Mouse (Mus musculus) hindbrain, embryonic 14.5 days (tissue): ENCODE results near the gene Zfp46. TPM values are rescaled to one million over a fixed set of nuclear protein-coding genes. Genes with fewer than 3 reads are reported as not detected.
A peak's percentile ranks its signal among the peaks of the same experiment; 100 is the strongest.

Source experiments
- ATAC-seq: fragments of 200-750 bp; cut with Nextera tagmentation; 2 replicates; pipeline ENCODE4 v1.8.0; 2017; ENCODE audit warnings: moderate number of reproducible peaks, mild to moderate bottlenecking, moderate TSS enrichment, moderate library complexity; ENCODE audit not compliant: low FRiP score
- DNase-seq: peaks from one replicate; pipeline ENCODE4 v3.0.0-alpha.2; 2015; ENCODE audit warnings: low spot score
- H3K27ac ChIP-seq: fragments of 300-500 bp; sonication (generic); 2 replicates; pipeline ENCODE4 v1.5.1; 2014; ENCODE audit warnings: mild to moderate bottlenecking, moderate library complexity
- H3K27me3 ChIP-seq: fragments of 300-500 bp; sonication (generic); 2 replicates; pipeline ENCODE4 v1.6.1; 2014; ENCODE audit warnings: mild to moderate bottlenecking, low read length, mixed read lengths; ENCODE audit not compliant: control insufficient read depth, insufficient read depth
- H3K36me3 ChIP-seq: fragments of 300-500 bp; sonication (generic); replicated peaks from 2 replicates; pipeline ENCODE4 v1.6.1; 2014; ENCODE audit not compliant: control insufficient read depth, insufficient read depth
- H3K4me1 ChIP-seq: fragments of 300-500 bp; sonication (generic); replicated peaks from 2 replicates; pipeline ENCODE4 v1.6.1; 2014; ENCODE audit warnings: antibody characterized with exemption, low read length, mixed read lengths; ENCODE audit not compliant: control insufficient read depth, insufficient read depth
- H3K4me2 ChIP-seq: fragments of 300-500 bp; sonication (generic); replicated peaks from 2 replicates; pipeline ENCODE4 v1.6.1; 2014; ENCODE audit warnings: mild to moderate bottlenecking, moderate library complexity
- H3K4me3 ChIP-seq: fragments of 300-500 bp; sonication (generic); replicated peaks from 2 replicates; pipeline ENCODE4 v1.5.1; 2014; ENCODE audit warnings: mild to moderate bottlenecking, low read length
- H3K9ac ChIP-seq: fragments of 300-500 bp; sonication (generic); 2 replicates; pipeline ENCODE4 v1.6.1; 2014
- H3K9me3 ChIP-seq: fragments of 300-500 bp; sonication (generic); 2 replicates; pipeline ENCODE4 v1.6.1; 2016; ENCODE audit warnings: low read length; ENCODE audit not compliant: control insufficient read depth
- WGBS: fragments of 180-500 bp; shearing (Covaris S2); extraction: QIAGEN DNeasy Blood & Tissue Kit; methylation state at CpG from one replicate; pipeline ENCODE4 v1.1.7; 2014; 5-methylcytosine and 5-hydroxymethylcytosine counted together
- polyA plus RNA-seq: library from polyadenylated mRNA; unstranded; fragments of >200 nt; fragmentation: Nextera tagmentation; extraction: Ambion mirVana; gene quantifications from 2 replicates; pipeline ENCODE4 v1.2.1, GENCODE M21; 2014

Zfp46 gene
- polyA plus RNA-seq, 1 experiment from 2014 or later = 39.8 TPM

DNA sequence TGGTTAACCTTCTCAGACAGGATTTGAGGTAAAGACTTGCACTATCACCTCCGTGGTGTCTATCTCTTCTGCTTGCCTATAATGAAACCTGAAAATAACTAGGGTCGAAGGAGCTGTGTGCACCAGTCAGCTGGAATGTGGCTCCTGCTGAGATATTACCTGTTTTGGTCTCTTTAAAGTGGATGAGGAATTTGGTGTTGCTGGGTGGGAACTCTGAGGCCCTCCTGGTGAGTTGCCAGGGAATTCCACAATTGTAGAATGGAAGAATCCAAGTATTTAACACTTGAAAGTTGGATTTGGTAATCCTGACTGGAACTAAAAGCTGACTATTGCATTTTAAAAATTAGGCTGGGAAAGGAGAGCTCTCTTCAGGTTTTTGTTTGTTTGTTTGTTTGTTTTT is 19.7 kb downstream of the Zfp46 start:
- no peaks in the 10 kb centered on the region for H3K27me3 ChIP-seq

DNA sequence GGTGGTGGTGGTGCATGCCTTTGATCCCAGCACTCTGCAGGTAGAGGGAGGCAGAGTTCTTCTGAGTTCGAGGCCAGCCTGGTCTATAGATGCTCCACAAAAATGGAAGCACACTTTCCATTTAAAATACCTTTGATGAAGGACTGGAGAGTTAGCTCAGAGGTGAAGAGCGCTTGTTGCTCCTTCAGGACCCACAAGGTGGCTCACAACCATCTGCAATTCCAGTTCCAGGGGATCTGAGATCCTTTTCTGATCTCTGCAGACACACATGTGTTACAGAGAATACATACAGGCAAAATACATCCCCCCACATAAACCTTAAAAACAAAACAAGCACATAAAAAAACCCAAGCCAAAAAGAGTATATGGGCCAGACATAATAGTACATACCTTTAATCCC is 23.9 kb downstream of the Zfp46 start:
- no peak overlapping the region for H3K4me2 ChIP-seq
- no peak for DNase-seq
- H3K4me1 ChIP-seq = peaks cover 23% of the 10 kb centered on the region
- no peak overlapping the region for H3K27ac ChIP-seq
- no peak overlapping the region for H3K9ac ChIP-seq
- ATAC-seq = no peak
- no peak overlapping the region for H3K4me3 ChIP-seq
- no peaks in the 10 kb centered on the region for H3K36me3 ChIP-seq
- no peaks in the 10 kb centered on the region for H3K9me3 ChIP-seq
- no peaks in the 10 kb centered on the region for H3K27me3 ChIP-seq
- WGBS = 61% methylated on average over 2 of the region's 2 CpGs

More for the DNA sequence above, 19.7 kb downstream of the Zfp46 start:
- Histone ChIP-seq H3K4me2 (no peak overlapping the region), H3K27ac (no peak overlapping the region), H3K9me3 (no peaks in the 10 kb centered on the region), H3K36me3 (no peaks in the 10 kb centered on the region), H3K4me3 (no peak overlapping the region), H3K4me1 (no peaks in the 10 kb centered on the region), H3K9ac (no peak overlapping the region)
- DNase-seq (no peak), ATAC-seq (no peak)
- WGBS = 57% methylated on average over 2 of the region's 2 CpGs

DNA sequence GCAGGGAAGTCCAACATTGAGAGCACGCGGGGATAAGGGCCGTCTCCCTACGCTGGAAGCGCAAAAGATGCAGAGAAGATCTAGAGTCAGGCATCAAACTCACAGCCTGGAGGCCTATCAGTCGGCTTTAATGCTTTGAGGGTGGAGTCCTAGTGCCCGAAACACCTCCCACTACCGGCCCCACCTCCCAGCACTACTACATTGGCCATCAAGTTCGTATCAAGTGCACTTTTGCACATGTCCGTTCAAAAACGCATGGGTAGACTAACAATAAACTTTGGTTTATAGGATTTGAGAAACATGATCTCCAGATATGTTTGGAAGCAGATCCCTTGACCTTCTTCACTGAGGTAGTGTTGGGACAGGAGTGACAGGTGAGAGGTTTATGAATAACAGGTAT is 25.3 kb downstream of the Zfp46 start:
- Histone ChIP-seq H3K4me3 (peak overlapping the region; percentile 100), H3K27me3 (no peaks in the 10 kb centered on the region), H3K27ac (peak overlapping the region; percentile 97), H3K9me3 (no peaks in the 10 kb centered on the region), H3K36me3 (no peaks in the 10 kb centered on the region), H3K9ac (peak overlapping the region; percentile 68), H3K4me2 (peak overlapping the region; percentile 63), H3K4me1 (peaks cover 36% of the 10 kb centered on the region)
- 8% methylated on average over 11 of the region's 11 CpGs for WGBS
- DNase-seq (no peak), ATAC-seq (no peak)

DNA sequence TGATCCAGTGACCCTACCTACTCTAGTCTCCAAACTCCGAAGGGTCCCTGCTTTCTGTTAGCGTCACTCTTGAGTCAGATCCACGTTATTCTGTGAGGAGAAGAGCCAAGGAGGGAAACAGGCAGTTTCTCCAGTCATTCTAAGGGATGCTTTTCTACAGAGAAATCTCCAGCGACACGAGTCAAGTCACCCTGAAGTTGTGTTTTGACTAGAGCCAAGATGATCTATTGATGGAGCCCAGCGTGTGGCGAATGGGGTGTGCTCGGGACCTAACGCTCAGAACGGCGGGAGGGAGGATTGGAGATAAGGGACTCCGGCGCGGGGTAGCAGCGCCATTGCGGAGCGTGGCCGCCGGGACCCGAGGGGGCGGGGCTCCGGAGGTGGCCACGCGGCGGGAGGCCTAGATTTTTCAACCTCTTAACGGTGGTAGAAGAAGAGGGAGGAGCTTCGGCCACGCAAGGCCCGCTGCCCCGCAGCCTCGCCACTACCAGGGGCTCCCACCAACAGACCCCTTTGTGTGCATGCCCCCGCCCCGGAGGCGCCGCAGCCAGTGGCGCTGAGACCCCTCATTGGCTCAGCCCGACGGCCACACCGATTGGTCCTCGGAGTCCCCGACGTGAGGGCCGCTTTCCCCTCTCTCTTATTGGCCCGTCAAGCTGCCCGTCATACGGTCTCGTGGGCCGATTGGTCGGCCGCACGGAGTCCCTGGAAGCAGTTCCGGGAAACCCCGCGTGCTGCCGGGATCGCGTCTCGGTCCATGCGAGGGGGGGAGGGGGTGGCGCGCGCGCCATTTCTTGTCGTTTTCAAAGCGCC is 26.0 kb downstream of the Zfp46 start, which contains the start of gene Hnrnpr:
Gene Hnrnpr (plus strand): TSS at position 714 of the 813 bp plus-strand sequence.
- ATAC-seq = peak; percentile 100
- WGBS = 1% methylated on average over 61 of the region's 65 CpGs
- no peaks in the 10 kb centered on the region for H3K36me3 ChIP-seq

DNA sequence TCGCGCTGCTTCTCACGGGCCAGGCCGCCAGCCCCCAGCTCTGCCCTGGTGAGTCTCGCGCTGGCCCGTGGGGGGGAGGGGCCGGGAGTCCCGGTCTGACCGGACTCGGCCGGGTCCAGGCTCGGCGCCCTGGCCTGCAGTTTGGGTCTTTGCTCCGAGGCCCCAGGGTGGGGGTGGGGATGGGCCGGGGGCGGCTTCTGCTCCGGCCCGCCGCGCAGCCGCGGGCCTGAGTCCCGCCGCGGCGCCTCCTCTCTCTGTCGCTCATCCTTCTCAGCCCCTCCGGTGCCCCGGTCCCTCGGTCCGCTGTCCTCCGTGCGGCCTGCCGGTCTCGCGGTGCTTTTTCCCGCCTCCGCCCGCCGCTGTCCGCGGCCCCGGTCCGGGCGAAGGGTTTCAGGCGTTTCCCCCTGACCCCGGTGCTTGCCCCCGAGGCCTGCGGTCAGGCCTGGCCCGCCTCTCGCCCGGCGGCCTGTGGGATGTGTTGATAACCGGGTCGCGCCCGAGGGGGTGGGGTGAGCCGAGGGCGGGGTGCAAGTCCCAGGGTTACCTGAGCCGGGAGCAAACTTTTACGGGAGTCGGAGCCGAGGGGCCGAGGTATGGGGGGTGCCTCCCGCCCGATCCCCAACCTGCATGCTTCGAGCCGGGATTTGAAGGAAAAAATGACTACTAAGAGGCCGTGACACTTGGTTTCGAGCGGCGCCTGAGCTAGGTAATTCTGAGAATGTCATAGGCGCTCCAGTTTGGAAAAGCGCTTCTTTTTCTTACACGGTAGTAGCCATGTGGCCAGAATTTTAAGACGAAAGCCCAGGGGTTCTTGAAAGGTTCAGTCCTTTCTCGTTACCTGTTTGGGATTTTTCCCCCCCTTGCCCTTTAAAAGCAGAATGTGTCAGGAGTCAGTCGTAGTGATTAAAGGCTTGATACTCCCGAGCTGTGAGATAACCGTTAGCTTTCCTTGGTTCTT is 26.8 kb downstream of the Zfp46 start:
- under 1% methylated on average over 65 of the region's 81 CpGs for WGBS
- ATAC-seq = no peak
- peak overlapping the region; percentile 92 for H3K4me2 ChIP-seq

More for the DNA sequence above, 26.0 kb downstream of the Zfp46 start, which contains the start of gene Hnrnpr:
- DNase-seq = peak; percentile 99
- H3K27me3 ChIP-seq = no peaks in the 10 kb centered on the region
- H3K4me2 ChIP-seq = peak within 1 kb of the TSS; percentile 92
- peak within 1 kb of the TSS; percentile 100 for H3K4me3 ChIP-seq
- peak within 1 kb of the TSS; percentile 97 for H3K27ac ChIP-seq
- H3K4me1 ChIP-seq = peaks cover 41% of the 10 kb centered on the region
- no peaks in the 10 kb centered on the region for H3K9me3 ChIP-seq
- H3K9ac ChIP-seq = peak within 1 kb of the TSS; percentile 99

GRCm38 (mm10) chr4:136312616-136313015 is 28.1 kb downstream of the Zfp46 start:
- H3K27me3 ChIP-seq = no peaks in the 10 kb centered on the region
- peaks cover 14% of the 10 kb centered on the region for H3K36me3 ChIP-seq
- H3K4me3 ChIP-seq = peak overlapping the region; percentile 100
- ATAC-seq (no peak), DNase-seq (no peak)
- no peaks in the 10 kb centered on the region for H3K9me3 ChIP-seq
- H3K27ac ChIP-seq = no peak overlapping the region
- 25% methylated on average over 4 of the region's 4 CpGs for WGBS
- H3K4me1 ChIP-seq = peaks cover 41% of the 10 kb centered on the region
- H3K9ac ChIP-seq = peak overlapping the region; percentile 99
- peak overlapping the region; percentile 92 for H3K4me2 ChIP-seq

More for the DNA sequence above, 26.8 kb downstream of the Zfp46 start:
- Histone ChIP-seq H3K4me1 (peaks cover 41% of the 10 kb centered on the region), H3K36me3 (peaks cover 2% of the 10 kb centered on the region), H3K27ac (peak overlapping the region; percentile 97), H3K9me3 (no peaks in the 10 kb centered on the region), H3K9ac (peak overlapping the region; percentile 99), H3K4me3 (peak overlapping the region; percentile 100), H3K27me3 (no peaks in the 10 kb centered on the region)
- no peak for DNase-seq

GRCm38 (mm10) chr4:136317667-136318066 is 33.2 kb downstream of the Zfp46 start:
- Histone ChIP-seq H3K27me3 (no peaks in the 10 kb centered on the region), H3K4me2 (no peak overlapping the region), H3K9ac (no peak overlapping the region), H3K4me1 (peaks cover 25% of the 10 kb centered on the region), H3K4me3 (no peak overlapping the region), H3K27ac (no peak overlapping the region), H3K36me3 (peaks cover 64% of the 10 kb centered on the region), H3K9me3 (no peaks in the 10 kb centered on the region)
- 78% methylated on average over 4 of the region's 4 CpGs for WGBS
- ATAC-seq (no peak), DNase-seq (no peak)

DNA sequence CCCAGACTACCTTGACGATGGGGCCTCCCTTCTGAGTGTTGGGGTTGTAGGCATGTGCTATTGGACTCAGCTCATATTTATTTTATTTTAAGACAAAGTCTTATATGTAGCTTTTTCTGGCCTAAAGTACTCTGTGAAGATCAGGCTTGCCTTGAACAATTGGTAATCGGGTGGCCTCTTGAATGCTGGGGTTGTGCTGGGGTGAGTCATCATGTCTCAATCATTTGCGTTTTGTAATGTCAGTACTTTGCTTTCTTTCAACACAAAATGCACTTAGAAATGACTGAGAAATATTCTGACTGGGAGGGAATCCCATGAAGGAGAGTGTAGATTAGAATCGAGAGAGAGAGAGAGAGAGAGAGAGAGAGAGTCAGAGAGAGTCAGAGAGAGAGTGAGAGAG is 35.5 kb downstream of the Zfp46 start:
- WGBS = 87% methylated on average over 4 of the region's 4 CpGs
- Histone ChIP-seq H3K4me2 (no peak overlapping the region), H3K9ac (no peak overlapping the region), H3K27me3 (no peaks in the 10 kb centered on the region), H3K9me3 (no peaks in the 10 kb centered on the region), H3K4me3 (no peak overlapping the region), H3K4me1 (peaks cover 3% of the 10 kb centered on the region; the same call in 1 of the 2 replicates), H3K36me3 (peaks cover 77% of the 10 kb centered on the region), H3K27ac (no peak overlapping the region)
- ATAC-seq (no peak), DNase-seq (no peak)

DNA sequence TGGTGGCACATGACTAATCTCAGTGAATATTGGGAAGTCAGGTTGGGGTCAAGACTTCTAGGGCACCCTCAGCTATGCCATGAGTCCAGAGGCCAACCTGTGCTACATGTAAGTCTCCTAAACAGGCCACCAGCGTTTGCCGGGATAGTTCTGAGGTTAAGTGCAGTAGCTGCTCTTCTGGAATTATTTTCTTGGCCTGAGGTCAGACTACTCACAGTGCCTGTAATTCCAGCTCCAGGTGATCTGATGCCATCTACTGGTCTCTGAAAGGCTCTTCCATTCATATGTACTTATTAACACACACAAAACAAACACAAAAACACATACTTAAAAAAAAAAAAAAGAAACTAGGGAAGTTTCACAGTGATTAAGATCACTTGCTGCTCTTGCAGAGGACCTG is 39.7 kb downstream of the Zfp46 start:
- Histone ChIP-seq H3K27ac (no peak overlapping the region), H3K4me3 (no peak overlapping the region), H3K9me3 (no peaks in the 10 kb centered on the region), H3K4me1 (no peaks in the 10 kb centered on the region), H3K36me3 (peaks cover 69% of the 10 kb centered on the region), H3K9ac (no peak overlapping the region), H3K4me2 (no peak overlapping the region), H3K27me3 (no peaks in the 10 kb centered on the region)
- ATAC-seq (no peak), DNase-seq (no peak)
- WGBS = 69% methylated on average over 2 of the region's 2 CpGs
